Mouse (Mus musculus) megakaryocyte, embryonic 14.5 days (primary cell): ENCODE results near the gene Gpr165. TPM values are rescaled to one million over a fixed set of nuclear protein-coding genes. Genes with fewer than 3 reads are reported as not detected.
A peak's percentile ranks its signal among the peaks of the same experiment; 100 is the strongest.

Experiments
- H3K27me3 ChIP-seq: replicated peaks from 2 replicates; pipeline ENCODE3; 2012; ENCODE audit warnings: inconsistent platforms
- H3K36me3 ChIP-seq: replicated peaks from 2 replicates; pipeline ENCODE3; 2012; ENCODE audit warnings: low read length, inconsistent platforms, mixed read lengths
- H3K4me1 ChIP-seq: 2 replicates; pipeline ENCODE4 v1.6.1; 2012; ENCODE audit warnings: inconsistent platforms
- H3K4me3 ChIP-seq: replicated peaks from 2 replicates; pipeline ENCODE3; 2012; ENCODE audit warnings: moderate library complexity, mild to moderate bottlenecking, inconsistent platforms
- H3K9me3 ChIP-seq: 2 replicates; pipeline ENCODE4 v1.6.1; 2012; ENCODE audit warnings: inconsistent platforms
- FLI1 ChIP-seq: IDR thresholded peaks from 2 replicates; pipeline ENCODE4 v1.6.1; 2012; ENCODE audit warnings: low read length, inconsistent platforms, mixed read lengths
- GATA1 ChIP-seq: IDR thresholded peaks from 3 replicates; pipeline ENCODE4 v1.6.1; 2012; ENCODE audit warnings: mixed read lengths, low read length, inconsistent platforms, borderline replicate concordance
- polyA plus RNA-seq: library from polyadenylated mRNA; stranded (reverse); fragments of >175 nt; gene quantifications from 2 replicates; pipeline ENCODE4 v1.2.3, GENCODE M21; 2012; ENCODE audit warnings: low replicate concordance; ENCODE audit not compliant: insufficient read depth

Gene Gpr165
- polyA plus RNA-seq: not detected in 2 replicates

GRCm38 (mm10) chrX:96712907-96713774 is at the start of gene Gpr165:
Gene Gpr165, plus strand, starts transcription at chrX:96713441.
- peak within 1 kb of the TSS; percentile 84 for H3K4me3 ChIP-seq
- H3K4me1 ChIP-seq: peaks cover 6% of the 10 kb centered on the region; the same call in 1 of the 2 replicates
- H3K36me3 ChIP-seq: no peaks in the 10 kb centered on the region
- peaks cover 18% of the 10 kb centered on the region for H3K27me3 ChIP-seq
- TF ChIP-seq GATA1 (no peak), FLI1 (no peak)
- no peaks in the 10 kb centered on the region for H3K9me3 ChIP-seq

DNA sequence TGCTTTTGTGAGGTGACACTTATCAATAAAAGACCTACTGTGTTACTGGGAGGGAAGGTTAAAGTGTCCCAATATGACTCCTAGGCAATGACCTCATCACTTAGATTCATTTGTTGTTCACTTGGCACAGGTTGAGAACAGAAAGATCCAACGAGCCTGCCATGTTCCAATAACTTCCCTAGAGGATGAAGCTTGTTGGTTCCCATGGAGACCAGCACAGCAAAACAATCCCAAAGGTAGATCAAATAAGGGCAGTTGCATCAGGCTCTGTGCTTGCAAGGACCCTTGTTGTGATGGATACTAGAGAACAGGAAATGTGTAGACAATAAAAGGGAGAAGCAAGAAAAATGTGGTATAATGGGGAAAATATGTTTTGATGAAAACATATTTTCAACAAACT is 38.4 kb upstream of the Gpr165 start:
- Histone ChIP-seq H3K27me3 (no peaks in the 10 kb centered on the region), H3K36me3 (no peaks in the 10 kb centered on the region), H3K9me3 (no peaks in the 10 kb centered on the region), H3K4me1 (no peaks in the 10 kb centered on the region), H3K4me3 (no peak overlapping the region)
- TF ChIP-seq FLI1: no peak
- TF ChIP-seq GATA1: no peak
